Mouse (Mus musculus) bone marrow, adult 2 months (tissue): ENCODE results near the gene Akt2.

Experiments used
- CTCF ChIP-seq: fragments of 200-500 bp; IDR thresholded peaks from 2 replicates; pipeline ENCODE4 v1.5.1; 2011; ENCODE audit warnings: low read length, control low read depth; ENCODE audit not compliant: control insufficient read depth, insufficient read depth
- POLR2A ChIP-seq: fragments of 200-500 bp; IDR thresholded peaks from 2 replicates; pipeline ENCODE4 v1.6.1; 2011; ENCODE audit warnings: low read depth, mild to moderate bottlenecking, control low read depth, low read length, borderline replicate concordance; ENCODE audit not compliant: control insufficient read depth

DNA sequence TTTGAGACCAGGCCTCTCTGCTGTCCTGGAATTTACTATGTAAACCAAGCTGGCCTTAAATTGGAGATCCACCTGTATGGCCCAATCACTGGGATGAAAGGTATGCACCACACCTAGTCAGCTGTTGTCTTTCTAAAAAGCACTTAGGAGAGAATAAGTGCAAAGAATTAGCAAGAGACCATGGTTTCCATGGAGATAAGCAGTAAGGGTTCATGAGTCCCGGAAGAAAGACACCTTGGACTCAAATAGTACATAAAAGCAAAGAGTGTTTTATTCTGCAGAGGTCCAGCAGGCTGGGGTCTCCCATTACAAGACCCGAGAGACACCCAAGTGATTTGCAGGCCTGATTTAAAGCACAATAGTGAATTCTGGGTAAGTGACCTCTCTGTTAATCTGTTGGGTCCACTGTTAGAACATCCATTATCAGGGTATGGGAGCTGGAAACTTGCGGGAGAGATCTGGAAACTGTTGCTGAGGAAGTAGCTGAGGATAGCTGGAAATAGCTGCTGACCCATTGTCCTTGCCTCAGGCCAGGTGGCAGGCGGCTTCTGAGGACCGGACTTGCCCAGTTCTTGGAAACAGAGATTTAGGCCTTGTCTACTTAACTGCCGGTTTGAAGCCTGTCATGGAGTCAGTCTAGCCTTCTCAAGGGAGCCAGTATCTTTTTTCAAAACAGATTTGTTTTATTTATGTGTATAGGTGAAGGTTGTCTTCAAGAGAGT lies 56.1 kb downstream of the Akt2 start:
- TF ChIP-seq POLR2A (no peak), CTCF (no peak)
